Mouse (Mus musculus) brain, adult 2 months (tissue): ENCODE measurements around the gene 4930415O20Rik.
A peak's percentile ranks its signal among the peaks of the same experiment; 100 is the strongest.

Source experiments
- DNase-seq: peaks from one replicate; pipeline ENCODE4 v3.0.0; 2011; ENCODE audit warnings: low read depth, low spot score

Gene 4930415O20Rik

DNA sequence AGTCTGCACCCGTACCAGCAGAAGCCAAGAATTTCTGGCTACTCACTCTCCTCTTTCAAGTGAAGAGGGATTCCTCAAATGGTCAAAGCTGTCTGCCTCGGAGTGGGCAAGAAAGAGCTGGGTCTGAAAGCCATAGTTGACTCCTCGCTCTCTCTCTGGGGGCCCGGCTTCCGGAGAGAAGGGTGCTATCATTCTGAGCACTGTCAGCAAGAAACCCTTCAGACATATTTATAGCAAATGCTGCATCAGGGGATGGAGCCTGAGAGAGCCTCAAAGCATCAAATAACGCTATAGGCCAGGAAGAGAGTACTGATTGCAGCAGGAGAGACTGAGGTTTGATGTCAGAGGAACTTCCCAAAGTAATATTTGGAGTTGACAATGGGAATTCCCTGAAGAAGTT, 58.7 kb downstream of the 4930415O20Rik start:
- DNase-seq = no peak

DNA sequence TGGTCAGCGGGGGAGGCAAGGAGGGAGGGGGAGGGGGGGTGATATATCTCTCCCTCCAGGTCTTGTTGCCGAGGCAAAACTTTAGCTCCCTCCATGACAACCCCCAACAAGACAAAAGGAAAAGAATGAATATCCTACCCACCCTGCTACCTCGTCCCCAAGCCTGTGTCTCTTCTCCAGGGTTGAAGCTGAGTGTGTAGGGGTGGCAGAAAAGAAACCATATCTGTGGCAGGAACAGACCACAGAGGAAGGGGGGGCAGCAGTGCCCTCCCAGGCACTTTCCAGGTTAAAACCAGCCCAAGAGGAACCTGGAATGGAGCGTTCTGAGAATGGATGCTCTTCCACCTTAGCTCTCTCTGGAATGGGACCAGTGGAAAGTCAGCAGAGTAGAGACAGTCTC, 59.7 kb downstream of the 4930415O20Rik start, which contains the start of gene Cacnb3:
Gene Cacnb3, plus strand, starts transcription at position 301 of the 400 bp plus-strand sequence.
- DNase-seq = no peak

GRCm38 (mm10) chr15:98631493-98631892, 60.7 kb downstream of the 4930415O20Rik start:
- DNase-seq = peak; percentile 71

DNA sequence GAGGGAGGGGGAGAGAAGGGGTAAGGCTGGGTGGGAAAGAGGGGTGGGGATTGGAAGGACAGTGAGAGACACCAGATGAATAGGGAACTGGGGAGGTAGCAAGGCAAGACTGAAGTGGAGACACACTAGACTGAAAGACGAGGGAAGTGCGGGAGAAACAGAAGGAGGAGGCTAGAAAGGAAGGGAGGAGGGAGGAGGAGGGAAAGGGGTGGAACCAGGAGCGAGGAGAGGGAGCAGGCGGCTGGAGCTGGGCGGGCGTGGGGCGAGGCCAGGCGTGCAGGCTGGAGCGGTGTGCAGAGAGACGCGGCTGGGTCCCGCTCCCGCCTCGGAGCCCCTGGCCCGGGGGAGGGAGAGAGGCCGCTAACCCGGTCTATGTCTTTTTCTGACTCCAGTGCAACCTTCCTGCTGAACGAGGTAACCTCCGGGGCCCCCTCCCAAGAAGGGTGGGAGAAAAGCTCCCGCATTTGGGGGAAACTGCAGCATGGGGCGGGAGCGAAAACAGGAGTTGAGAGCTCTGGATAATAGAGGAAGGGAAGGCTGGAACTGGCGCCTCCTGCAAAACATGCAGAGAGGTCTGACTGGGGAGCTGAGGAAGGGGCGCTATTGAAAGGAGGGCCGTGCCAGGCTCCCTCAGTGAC, 61.4 kb downstream of the 4930415O20Rik start:
- peak; percentile 82 for DNase-seq

DNA sequence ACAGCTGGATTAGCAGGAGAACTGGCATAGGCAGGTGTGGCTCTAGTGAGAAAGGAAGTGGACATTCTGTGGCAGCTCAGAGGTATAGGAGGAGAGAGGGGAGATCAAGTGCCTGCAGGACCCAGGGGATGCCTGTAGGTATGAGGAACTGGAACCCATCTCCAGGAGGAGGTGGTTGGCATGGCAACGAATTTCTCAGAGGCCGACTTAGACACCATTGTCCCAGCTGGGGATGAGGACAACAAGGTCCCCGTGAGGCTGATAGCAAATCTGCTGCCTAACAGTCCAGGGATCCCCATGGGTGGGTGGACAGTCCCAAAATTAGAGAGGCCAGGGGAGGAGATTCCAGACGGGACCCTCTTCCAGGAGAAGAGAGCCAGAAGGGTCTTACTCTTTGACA, 62.1 kb downstream of the 4930415O20Rik start:
- DNase-seq = peak; percentile 53

GRCm38 (mm10) chr15:98633822-98634470, 63.1 kb downstream of the 4930415O20Rik start:
- DNase-seq = peak; percentile 41

GRCm38 (mm10) chr15:98634541-98635081, 63.8 kb downstream of the 4930415O20Rik start:
- peak; percentile 87 for DNase-seq

GRCm38 (mm10) chr15:98635291-98635841, 64.6 kb downstream of the 4930415O20Rik start:
- DNase-seq = peak; percentile 49

GRCm38 (mm10) chr15:98636517-98636916, 65.7 kb downstream of the 4930415O20Rik start:
- peak; percentile 87 for DNase-seq

DNA sequence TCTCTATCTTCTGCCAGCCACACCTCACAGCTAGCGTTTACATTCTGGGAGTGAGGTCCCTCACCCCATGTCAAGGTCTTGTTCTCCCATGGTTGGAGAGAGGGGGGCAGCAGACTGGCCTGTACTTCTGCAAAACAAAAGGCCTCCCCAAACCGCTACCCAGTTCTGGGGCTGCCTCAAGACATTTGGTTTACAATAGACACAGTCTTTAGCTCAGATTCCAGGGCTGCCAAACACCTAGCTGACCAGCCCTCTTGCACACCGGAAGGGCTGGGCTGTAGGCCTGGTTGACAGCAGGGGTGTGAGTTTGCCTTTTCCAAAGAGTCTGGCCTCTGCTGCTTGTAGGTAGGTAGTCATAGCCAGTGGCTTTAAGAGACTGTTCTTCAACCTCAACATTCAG, 66.4 kb downstream of the 4930415O20Rik start:
- no peak for DNase-seq
